Mouse (Mus musculus): ENCODE measurements at regions not wholly inside any gene's neighbourhood (a gene's known extent, or its start where the extent isn't known, plus 50 kb on each side); places are given as distances from the start of the nearest gene placed in this dataset.
A peak's percentile ranks its signal among the peaks of the same experiment; 100 is the strongest.

DNA sequence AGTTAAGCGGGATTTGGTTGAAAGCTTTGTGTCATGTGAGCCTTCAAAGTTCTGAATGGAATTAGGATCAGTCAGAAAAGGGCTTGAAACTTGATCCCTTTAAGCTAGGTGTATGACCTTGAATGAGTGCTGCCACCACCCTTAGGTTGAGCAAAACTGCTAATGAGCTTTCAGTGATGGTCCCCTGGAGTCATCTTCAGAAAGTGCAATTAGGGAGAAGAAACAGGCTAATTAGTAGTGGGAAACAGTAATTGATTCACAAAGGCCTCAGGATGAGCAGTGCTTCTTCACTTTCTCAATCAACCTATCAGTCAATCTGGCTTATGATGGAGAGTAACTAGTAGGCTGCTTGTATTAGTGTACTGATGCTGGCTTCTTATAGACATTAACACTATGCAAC is 590.1 kb upstream of the Pcdh20 start:
- CTCF ChIA-PET: no interaction called here
- in situ Hi-C loops (cut with MboI; ENCODE audit: low pct_unique_long_range_greater_than_20kb): no loop called here
- POLR2A ChIA-PET: no interaction called here
- ATAC-seq (no peak), DNase-seq (ENCODE audit: low read depth, low spot score) (no peak)
- H3K27me3 ChIP-seq: no peaks in the 10 kb centered on the region
- no peak for TF ChIP-seq CTCF (IDR thresholded peaks at IDR 0.05)

- ATAC-seq: no peak
- no peak for TF ChIP-seq CTCF (IDR thresholded peaks at IDR 0.05)
- in situ Hi-C loops (cut with MboI; ENCODE audit: low pct_unique_long_range_greater_than_20kb): no loop called here
- ChIA-PET POLR2A (no interaction called here), CTCF (no interaction called here)
- no peak for DNase-seq (ENCODE audit: low read depth, low spot score)
- H3K27me3 ChIP-seq: no peaks in the 10 kb centered on the region
These were observed 563.2 kb upstream of the Pcdh20 start for GRCm38 (mm10) chr14:89034390-89034789.

DNA sequence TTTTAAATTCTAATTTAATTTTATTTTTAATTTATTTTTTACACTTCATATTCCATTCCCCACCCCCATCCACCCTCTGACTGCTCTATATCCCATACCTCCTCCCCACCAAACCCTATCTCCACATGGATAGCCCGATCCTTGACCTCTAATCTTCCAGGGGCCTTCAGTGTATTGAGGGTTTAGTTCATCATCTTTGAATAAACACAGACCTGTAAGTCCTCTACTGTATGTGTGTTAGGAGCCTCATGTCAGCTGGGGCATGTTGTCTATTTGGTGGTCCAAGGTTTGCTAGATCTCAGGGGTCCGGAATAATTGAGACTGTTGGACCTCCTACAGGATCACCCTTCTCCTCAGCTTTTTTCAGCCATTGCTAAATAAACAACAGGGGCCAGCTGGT is 540.2 kb upstream of the Pcdh20 start:
- H3K27me3 ChIP-seq: no peaks in the 10 kb centered on the region
- DNase-seq (ENCODE audit: low read depth, low spot score) (no peak), ATAC-seq (no peak)
- ChIA-PET POLR2A (no interaction called here), CTCF (no interaction called here)
- in situ Hi-C loops (cut with MboI; ENCODE audit: low pct_unique_long_range_greater_than_20kb): no loop called here
- TF ChIP-seq CTCF (IDR thresholded peaks at IDR 0.05): no peak

- no peak for TF ChIP-seq CTCF (IDR thresholded peaks at IDR 0.05)
- ATAC-seq: no peak
- POLR2A ChIA-PET: no interaction called here
These were observed 538.5 kb upstream of the Pcdh20 start for GRCm38 (mm10) chr14:89009648-89010047.

DNA sequence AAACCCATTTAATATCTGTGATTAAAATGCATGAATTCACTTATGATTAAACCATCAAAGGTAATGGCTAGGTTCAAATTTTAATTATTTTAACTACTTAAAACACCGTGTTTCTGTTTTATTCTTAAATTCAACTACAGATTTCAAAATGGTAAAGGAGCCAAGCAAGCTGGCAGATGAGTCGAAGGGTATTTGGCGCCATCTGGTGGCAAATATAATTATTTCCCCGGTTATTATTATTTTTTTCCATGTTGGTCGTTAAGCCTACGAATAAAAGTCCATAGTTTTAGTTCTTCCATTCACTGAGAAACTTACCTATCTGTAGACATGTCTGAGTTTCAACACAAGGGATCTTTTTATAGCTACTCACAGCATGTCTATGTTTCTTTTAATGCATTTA is 510.7 kb upstream of the Pcdh20 start:
- POLR2A ChIA-PET: no interaction called here
- H3K27me3 ChIP-seq: peaks cover 13% of the 10 kb centered on the region
- in situ Hi-C loops (cut with MboI; ENCODE audit: low pct_unique_long_range_greater_than_20kb): loop anchor here (25.0 kb wide), 1 partner anchor 1520 kb away; no protein-coding TSS in a partner anchor
- ATAC-seq (no peak), DNase-seq (ENCODE audit: low read depth, low spot score) (no peak)
- CTCF ChIA-PET: no interaction called here
- TF ChIP-seq CTCF (IDR thresholded peaks at IDR 0.05): peak; percentile 60

More at GRCm38 (mm10) chr14:89009648-89010047, 538.5 kb upstream of the Pcdh20 start:
- H3K27me3 ChIP-seq: no peaks in the 10 kb centered on the region
- DNase-seq (ENCODE audit: low read depth, low spot score): no peak
- in situ Hi-C loops (cut with MboI; ENCODE audit: low pct_unique_long_range_greater_than_20kb): no loop called here
- CTCF ChIA-PET: no interaction called here

DNA sequence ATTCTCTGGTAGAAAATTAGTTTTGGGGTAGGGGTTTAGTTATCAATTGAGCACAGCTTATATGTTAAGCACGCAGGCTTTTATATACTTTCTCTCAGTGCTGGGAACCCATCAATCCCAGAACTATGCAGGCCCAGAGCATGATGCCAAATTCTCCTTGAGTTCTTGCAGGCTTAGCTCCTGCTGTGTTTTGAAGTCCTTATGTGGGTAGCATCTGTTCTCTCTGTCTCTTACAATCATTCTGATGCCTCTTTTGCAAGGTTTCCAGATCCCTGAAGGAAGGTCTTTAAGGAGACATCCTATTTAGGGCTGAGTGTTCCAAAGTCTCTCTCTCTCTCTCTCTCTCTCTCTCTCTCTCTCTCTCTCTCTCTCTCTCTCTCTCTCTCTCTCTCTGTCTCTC is 504.8 kb upstream of the Pcdh20 start:
- DNase-seq (ENCODE audit: low read depth, low spot score) (no peak), ATAC-seq (no peak)
- in situ Hi-C loops (cut with MboI; ENCODE audit: low pct_unique_long_range_greater_than_20kb): loop anchor here (25.0 kb wide), 1 partner anchor 1514 kb away; no protein-coding TSS in a partner anchor
- CTCF ChIA-PET: no interaction called here
- POLR2A ChIA-PET: no interaction called here
- H3K27me3 ChIP-seq: peaks cover 5% of the 10 kb centered on the region
- no peak for TF ChIP-seq CTCF (IDR thresholded peaks at IDR 0.05)

GRCm38 (mm10) chr14:88934569-88934968 is 463.4 kb upstream of the Pcdh20 start:
- no peak for ATAC-seq
- in situ Hi-C loops (cut with MboI; ENCODE audit: low pct_unique_long_range_greater_than_20kb): no loop called here
- no peaks in the 10 kb centered on the region for H3K27me3 ChIP-seq
- ChIA-PET POLR2A (no interaction called here), CTCF (no interaction called here)
- DNase-seq (ENCODE audit: low read depth, low spot score): no peak
- TF ChIP-seq CTCF (IDR thresholded peaks at IDR 0.05): no peak
